Mouse (Mus musculus) embryo, embryonic 11 days (tissue): Measurements from ENCODE around the gene Srd5a3.

Experiments used
- DNase-seq: peaks from one replicate; pipeline ENCODE4 v3.0.0-alpha.2; 2015

Gene Srd5a3

GRCm38 (mm10) chr5:76153430-76153829 lies 13.4 kb downstream of the Srd5a3 start:
- no peak for DNase-seq

- DNase-seq: no peak
Measured at GRCm38 (mm10) chr5:76154434-76155165, 14.5 kb downstream of the Srd5a3 start.

GRCm38 (mm10) chr5:76159555-76159954 lies 19.5 kb downstream of the Srd5a3 start:
- no peak for DNase-seq

- DNase-seq: no peak
Measured at GRCm38 (mm10) chr5:76160086-76160485, 20.0 kb downstream of the Srd5a3 start.

GRCm38 (mm10) chr5:76161491-76161890 lies 21.4 kb downstream of the Srd5a3 start:
- DNase-seq: no peak

- no peak for DNase-seq
Measured at GRCm38 (mm10) chr5:76162926-76163325, 22.9 kb downstream of the Srd5a3 start.

- no peak for DNase-seq
Measured at GRCm38 (mm10) chr5:76163828-76164390, 23.8 kb downstream of the Srd5a3 start.

- DNase-seq: no peak
Measured at GRCm38 (mm10) chr5:76164827-76165226, 24.8 kb downstream of the Srd5a3 start.

GRCm38 (mm10) chr5:76170522-76170921 lies 30.5 kb downstream of the Srd5a3 start:
- no peak for DNase-seq

GRCm38 (mm10) chr5:76171039-76171438 lies 31.0 kb downstream of the Srd5a3 start:
- no peak for DNase-seq

- no peak for DNase-seq
Measured at GRCm38 (mm10) chr5:76175051-76175450, 35.0 kb downstream of the Srd5a3 start.

- peak; percentile 39 for DNase-seq
Measured at GRCm38 (mm10) chr5:76176411-76176810, 36.3 kb downstream of the Srd5a3 start.

GRCm38 (mm10) chr5:76176841-76177240 lies 36.8 kb downstream of the Srd5a3 start:
- peak; percentile 21 for DNase-seq

- DNase-seq: no peak
Measured at GRCm38 (mm10) chr5:76177664-76178063, 37.6 kb downstream of the Srd5a3 start.

GRCm38 (mm10) chr5:76179171-76179570 lies 39.1 kb downstream of the Srd5a3 start:
- DNase-seq: no peak

- no peak for DNase-seq
Measured at GRCm38 (mm10) chr5:76179791-76180190, 39.7 kb downstream of the Srd5a3 start.

GRCm38 (mm10) chr5:76182326-76182725 lies 42.3 kb downstream of the Srd5a3 start:
- DNase-seq: no peak

GRCm38 (mm10) chr5:76183043-76183749 lies 43.1 kb downstream of the Srd5a3 start:
- DNase-seq: no peak

- DNase-seq: peak; percentile 96
Measured at GRCm38 (mm10) chr5:76183750-76184261, 43.7 kb downstream of the Srd5a3 start, which contains the start of gene Tmem165. Gene Tmem165, plus strand, starts transcription at chr5:76183880.

- DNase-seq: peak; percentile 90
Measured at GRCm38 (mm10) chr5:76184286-76185080, 44.4 kb downstream of the Srd5a3 start.

GRCm38 (mm10) chr5:76187885-76188284 lies 47.8 kb downstream of the Srd5a3 start:
- DNase-seq: no peak

GRCm38 (mm10) chr5:76190609-76191008 lies 50.5 kb downstream of the Srd5a3 start:
- DNase-seq: no peak

GRCm38 (mm10) chr5:76193075-76193474 lies 53.0 kb downstream of the Srd5a3 start:
- DNase-seq: no peak
